Mouse (Mus musculus) hematopoietic stem cell, adult 5-6 weeks (primary cell): Measurements from ENCODE around the gene Gstp3. TPM values are rescaled to one million over a fixed set of nuclear protein-coding genes. Genes with fewer than 3 reads are reported as not detected.

Experiments used
- ATAC-seq, 2 experiments: fragments of 125-278 bp in 1 of 2; replicated peaks in 1 of 2; 2 replicates each; pipeline ENCODE4 v1.8.0; 2016 to 2017; ENCODE audit warnings: inconsistent platforms in 2 of 2, mild to moderate bottlenecking in 2 of 2, moderate number of reproducible peaks in 2 of 2, low read depth in 1 of 2, moderate TSS enrichment in 1 of 2; ENCODE audit not compliant: low FRiP score in 2 of 2, poor library complexity in 2 of 2, severe bottlenecking in 2 of 2, insufficient read depth in 1 of 2, low TSS enrichment in 1 of 2
- total RNA-seq: library from RNA; stranded (forward); fragments of 172-1452, 232-1000 nt; gene quantifications from 2 replicates; pipeline ENCODE4 v1.2.3, GENCODE M21; 2017

Gene Gstp3
- total RNA-seq, 1 experiment from 2014 or later: 13.2 TPM

- ATAC-seq: no peak
Measured at GRCm38 (mm10) chr19:4032668-4033067, 26.7 kb downstream of the Gstp3 start.

GRCm38 (mm10) chr19:4027576-4027975 is 31.8 kb downstream of the Gstp3 start:
- no peak for ATAC-seq

- no peak for ATAC-seq
Measured at GRCm38 (mm10) chr19:4023185-4023584, 36.2 kb downstream of the Gstp3 start.

GRCm38 (mm10) chr19:4018743-4019583 is 40.4 kb downstream of the Gstp3 start:
- ATAC-seq: peak; percentile 80 to 90

GRCm38 (mm10) chr19:4017921-4018587 is 41.3 kb downstream of the Gstp3 start:
- no peak for ATAC-seq

GRCm38 (mm10) chr19:4015635-4016034 is 43.7 kb downstream of the Gstp3 start:
- ATAC-seq: no peak

- no peak for ATAC-seq
Measured at GRCm38 (mm10) chr19:4014802-4015201, 44.6 kb downstream of the Gstp3 start.

GRCm38 (mm10) chr19:4013066-4013465 is 46.3 kb downstream of the Gstp3 start:
- ATAC-seq: peak in 1 of 2 experiments; percentile 44; a peak in 2 of 4 replicates

GRCm38 (mm10) chr19:4012432-4013022 is 46.8 kb downstream of the Gstp3 start, which contains the start of gene Ndufv1:
Gene Ndufv1, minus strand, starts transcription at chr19:4012806.
- peak; percentile 97 to 98 for ATAC-seq

GRCm38 (mm10) chr19:4011086-4011485 is 48.3 kb downstream of the Gstp3 start:
- no peak for ATAC-seq

Other genes starting within 250 kb of the Gstp3 start
- gene Chka, start 207.8 kb downstream of the Gstp3 start, total RNA-seq: 54.7 and 61.2 TPM in 2 replicates
- 110 and 122 TPM in 2 replicates for gene Tcirg1, start 152.4 kb downstream of the Gstp3 start, total RNA-seq
- gene Ndufs8, start 146.8 kb downstream of the Gstp3 start, total RNA-seq: 35.3 and 55.4 TPM in 2 replicates
- 6.6 and 12.6 TPM in 2 replicates for gene Aldh3b1, start 129.8 kb downstream of the Gstp3 start, total RNA-seq
- 79.6 and 90.4 TPM in 2 replicates for gene Unc93b1, start 124.4 kb downstream of the Gstp3 start, total RNA-seq
- gene Aldh3b3, start 100.9 kb downstream of the Gstp3 start, total RNA-seq: 0.31 TPM in 1 of 2 replicates, not detected in the other
- gene Aldh3b2, start 87.2 kb downstream of the Gstp3 start, total RNA-seq: 0.56 TPM in 1 of 2 replicates, not detected in the other
- gene Acy3, start 73.0 kb downstream of the Gstp3 start, total RNA-seq: 6.8 and 8.4 TPM in 2 replicates
- gene Tbx10, start 66.8 kb downstream of the Gstp3 start, total RNA-seq: not detected in 2 replicates
- gene Nudt8, start 59.0 kb downstream of the Gstp3 start, total RNA-seq: 4.5 and 13.5 TPM in 2 replicates
- gene Gm49405, start 58.9 kb downstream of the Gstp3 start, total RNA-seq: 1.8 and 2.3 TPM in 2 replicates
- gene Doc2g, start 56.3 kb downstream of the Gstp3 start, total RNA-seq: 1.5 and 1.9 TPM in 2 replicates
- 142 and 166 TPM in 2 replicates for gene Ndufv1, start 46.8 kb downstream of the Gstp3 start, total RNA-seq
- gene Gstp1, start 21.6 kb downstream of the Gstp3 start, total RNA-seq: 62.7 and 72.5 TPM in 2 replicates
- gene Gstp2, start 13.5 kb downstream of the Gstp3 start, total RNA-seq: not detected in 2 replicates
- gene Cabp2, start 22.0 kb upstream of the Gstp3 start, total RNA-seq: not detected in 2 replicates
- gene Cdk2ap2, start 37.6 kb upstream of the Gstp3 start, total RNA-seq: 13.3 and 18.8 TPM in 2 replicates
- 20.0 and 22.4 TPM in 2 replicates for gene Pitpnm1, start 40.4 kb upstream of the Gstp3 start, total RNA-seq
- gene Aip, start 66.3 kb upstream of the Gstp3 start, total RNA-seq: 60.3 and 78.0 TPM in 2 replicates
- gene Gpr152, start 80.2 kb upstream of the Gstp3 start, total RNA-seq: not detected in 2 replicates
- gene Cabp4, start 84.5 kb upstream of the Gstp3 start, total RNA-seq: not detected in 2 replicates
- gene Coro1b, start 89.0 kb upstream of the Gstp3 start, total RNA-seq: 66.9 and 109 TPM in 2 replicates
- gene Ptprcap, start 94.0 kb upstream of the Gstp3 start, total RNA-seq: 229 and 295 TPM in 2 replicates
- gene Rps6kb2, start 103.8 kb upstream of the Gstp3 start, total RNA-seq: 16.2 and 18.8 TPM in 2 replicates
- 11.2 and 16.2 TPM in 2 replicates for gene Carns1, start 115.9 kb upstream of the Gstp3 start, total RNA-seq
- gene Tbc1d10c, start 131.7 kb upstream of the Gstp3 start, total RNA-seq: 59.8 and 70.8 TPM in 2 replicates
- gene Ppp1ca, start 132.5 kb upstream of the Gstp3 start, total RNA-seq: 384 and 392 TPM in 2 replicates
- 16.4 and 17.3 TPM in 2 replicates for gene Rad9a, start 142.1 kb upstream of the Gstp3 start, total RNA-seq
- gene Clcf1, start 154.7 kb upstream of the Gstp3 start, total RNA-seq: 12.8 and 17.3 TPM in 2 replicates
- gene AC109138.7, start 154.8 kb upstream of the Gstp3 start, total RNA-seq: not detected in 2 replicates
- 61.0 and 88.8 TPM in 2 replicates for gene Pold4, start 172.3 kb upstream of the Gstp3 start, total RNA-seq
- 23.2 and 32.7 TPM in 2 replicates for gene Ssh3, start 209.6 kb upstream of the Gstp3 start, total RNA-seq
- gene Ankrd13d, start 223.6 kb upstream of the Gstp3 start, total RNA-seq: 6.0 and 6.6 TPM in 2 replicates
- gene Grk2, start 246.7 kb upstream of the Gstp3 start, total RNA-seq: 147 and 234 TPM in 2 replicates